Mouse (Mus musculus): ENCODE measurements around the gene 9130213A22Rik. TPM values are rescaled to one million over a fixed set of nuclear protein-coding genes. Genes with fewer than 3 reads are reported as not detected.
A peak's percentile ranks its signal among the peaks of the same experiment; 100 is the strongest.

Gene 9130213A22Rik
- polyA plus RNA-seq, 1 experiment from 2014 or later, result 0.13 TPM

DNA sequence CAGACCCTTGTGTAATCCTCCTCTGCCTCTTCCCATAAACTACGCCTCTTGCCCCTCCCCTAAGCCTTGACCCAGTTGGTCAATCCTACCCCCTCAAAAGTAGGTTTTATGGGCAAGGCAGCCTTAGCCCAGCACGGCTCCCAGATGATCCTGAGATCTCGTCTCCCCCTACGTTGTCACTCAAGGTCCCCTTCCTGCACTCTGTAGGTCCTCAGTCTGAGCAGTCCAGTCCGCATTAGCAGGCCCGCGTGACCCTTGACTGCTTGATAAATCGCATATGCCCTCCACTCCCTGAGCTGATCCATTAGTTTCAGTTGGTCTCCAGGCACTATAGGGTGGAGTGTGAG is 12.2 kb upstream of the 9130213A22Rik start:
- Histone ChIP-seq H3K4me3 (peak overlapping the region; percentile 43), H3K9me3 (no peaks in the 10 kb centered on the region), H3K4me2 (peak overlapping the region; percentile 58), H3K27ac (no peak overlapping the region; the same call in 1 of the 2 replicates), H3K4me1 (replicated peaks) (peaks cover 13% of the 10 kb centered on the region), H3K9ac (peak overlapping the region; percentile 64), H3K27me3 (peaks cover 34% of the 10 kb centered on the region), H3K36me3 (no peaks in the 10 kb centered on the region)
- WGBS, result 28% methylated on average over 8 of the region's 8 CpGs
- 0 out of 2 replicates have a peak, but pooled peaks have one; percentile 15 for ATAC-seq (ENCODE audit: low FRiP score)

DNA sequence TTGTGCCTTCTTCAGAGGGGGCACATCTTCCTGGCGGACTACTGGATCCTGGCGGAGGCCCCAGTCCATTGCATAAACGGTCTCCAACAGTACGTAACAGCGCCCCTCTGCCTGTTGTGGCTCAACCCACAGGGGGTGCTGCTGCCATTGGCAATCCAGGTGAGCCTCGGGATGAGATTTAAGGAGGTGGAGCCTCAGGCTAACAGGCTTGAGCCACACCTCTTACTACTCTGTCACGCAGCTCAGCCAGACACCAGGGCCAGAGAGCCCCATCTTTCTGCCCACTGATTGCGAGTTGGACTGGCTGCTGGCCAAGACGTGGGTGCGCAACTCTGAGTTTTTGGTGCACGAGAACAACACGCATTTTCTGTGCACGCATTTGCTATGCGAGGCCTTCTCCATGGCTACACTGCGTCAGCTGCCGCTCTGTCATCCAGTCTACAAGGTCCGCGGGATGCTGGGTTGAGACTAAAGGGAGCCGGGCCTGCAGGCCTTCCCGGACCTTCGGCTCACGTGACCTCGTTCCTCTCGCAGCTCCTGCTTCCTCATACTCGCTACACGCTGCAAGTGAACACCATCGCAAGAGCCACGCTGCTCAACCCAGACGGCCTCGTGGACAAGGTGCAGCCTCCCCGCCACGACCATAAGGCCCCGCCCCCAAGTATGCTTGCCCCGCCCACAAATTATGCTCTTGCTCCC is 11.7 kb upstream of the 9130213A22Rik start:
- no peaks in the 10 kb centered on the region for H3K36me3 ChIP-seq
- no peak overlapping the region; the same call in 1 of the 2 replicates for H3K27ac ChIP-seq
- ATAC-seq (ENCODE audit: low FRiP score), result peak; percentile 78
- no peaks in the 10 kb centered on the region for H3K9me3 ChIP-seq
- WGBS, result 2% methylated on average over 34 of the region's 34 CpGs
- peak overlapping the region; percentile 58 for H3K4me2 ChIP-seq
- H3K27me3 ChIP-seq, result peaks cover 37% of the 10 kb centered on the region
- H3K4me1 ChIP-seq (replicated peaks), result peaks cover 13% of the 10 kb centered on the region
- H3K4me3 ChIP-seq, result peak overlapping the region; percentile 43
- peak overlapping the region; percentile 64 for H3K9ac ChIP-seq

DNA sequence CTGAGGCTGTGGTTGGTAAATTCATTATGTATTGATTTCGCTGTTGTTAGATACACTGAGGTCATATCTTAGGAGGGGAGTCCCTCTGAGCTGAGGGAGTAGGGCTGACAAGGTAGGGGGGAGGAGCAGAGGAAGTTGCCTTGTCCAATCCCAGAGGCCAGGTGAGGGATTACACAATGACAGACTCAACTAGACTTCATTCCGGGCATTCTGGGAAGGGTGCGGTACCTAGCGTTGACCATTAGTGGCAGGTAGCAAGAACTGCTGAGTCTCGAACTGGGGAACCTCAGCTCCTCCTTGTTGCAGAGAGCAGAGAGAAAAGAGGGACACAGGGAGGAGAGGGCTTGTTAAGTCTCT is 11.2 kb upstream of the 9130213A22Rik start:
- Histone ChIP-seq H3K9me3 (no peaks in the 10 kb centered on the region), H3K27ac (no peak overlapping the region), H3K36me3 (no peaks in the 10 kb centered on the region), H3K4me3 (peak overlapping the region; percentile 43), H3K27me3 (peaks cover 40% of the 10 kb centered on the region), H3K9ac (peak overlapping the region; percentile 64; the same call in 1 of the 2 replicates), H3K4me2 (peak overlapping the region; percentile 58), H3K4me1 (replicated peaks) (peaks cover 13% of the 10 kb centered on the region)
- WGBS, result 19% methylated on average over 5 of the region's 5 CpGs
- ATAC-seq (ENCODE audit: low FRiP score), result no peak; the same call in 1 of the 2 replicates

DNA sequence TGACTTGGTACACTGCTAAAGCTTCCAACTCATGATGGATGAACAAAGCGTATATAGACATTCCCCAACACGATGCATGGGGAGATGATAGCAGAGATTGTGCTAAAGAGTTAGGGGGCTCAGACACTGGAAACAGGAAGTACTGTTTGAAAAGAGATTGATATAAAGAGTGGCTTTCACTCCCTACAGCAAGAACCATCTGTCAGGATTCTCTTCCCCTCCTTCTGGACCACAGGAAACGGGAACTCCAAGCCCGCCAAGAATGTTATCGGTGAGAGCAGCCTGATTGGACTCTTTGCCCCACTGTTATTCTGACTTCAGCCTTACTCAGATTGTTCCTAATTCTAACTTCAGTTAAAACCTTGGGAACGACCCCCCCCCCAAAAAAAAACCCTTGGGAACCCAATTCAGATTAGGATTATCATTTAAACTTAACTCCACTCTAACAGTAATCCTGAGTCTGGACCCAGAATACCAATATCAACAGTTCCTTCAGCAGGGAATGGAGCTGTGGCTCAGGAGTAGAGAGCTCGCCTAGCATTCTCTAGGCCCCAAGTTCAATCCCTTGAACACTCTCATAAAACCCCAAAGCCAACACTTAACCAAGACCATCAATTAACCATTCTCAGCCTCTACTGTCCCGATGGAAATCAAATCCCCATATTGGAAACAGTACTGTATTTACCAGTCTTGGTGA is 6.2 kb upstream of the 9130213A22Rik start:
- Histone ChIP-seq H3K9ac (no peak overlapping the region), H3K4me2 (no peak overlapping the region), H3K9me3 (no peaks in the 10 kb centered on the region), H3K27ac (no peak overlapping the region), H3K4me1 (replicated peaks) (peaks cover 17% of the 10 kb centered on the region), H3K4me3 (no peak overlapping the region), H3K27me3 (peaks cover 49% of the 10 kb centered on the region), H3K36me3 (no peaks in the 10 kb centered on the region)
- WGBS, result 76% methylated on average over 8 of the region's 8 CpGs
- no peak for ATAC-seq (ENCODE audit: low FRiP score)

DNA sequence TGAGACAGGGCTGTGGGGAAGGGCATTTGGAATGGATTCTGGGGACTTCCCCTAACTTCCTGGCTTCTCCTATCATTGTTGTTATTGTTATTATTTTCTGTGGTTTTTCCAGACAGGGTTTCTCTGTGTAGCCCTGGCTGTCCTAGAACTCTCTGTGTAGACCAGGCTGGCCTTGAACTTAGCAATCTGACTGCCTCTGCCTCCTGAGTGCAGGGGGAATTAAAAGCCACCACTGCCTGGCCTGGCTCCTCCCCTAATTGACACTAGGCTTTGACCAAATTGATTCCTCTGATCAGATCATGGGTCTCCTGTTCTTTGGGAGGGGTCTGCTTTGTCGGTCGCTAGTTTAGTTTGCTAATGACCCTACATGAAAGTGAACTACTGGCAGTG is 4.3 kb upstream of the 9130213A22Rik start:
- Histone ChIP-seq H3K27ac (no peak overlapping the region), H3K36me3 (no peaks in the 10 kb centered on the region), H3K9ac (peak overlapping the region; percentile 70; the same call in 1 of the 2 replicates), H3K4me2 (peak overlapping the region; percentile 73), H3K27me3 (peaks cover 33% of the 10 kb centered on the region), H3K4me3 (peak overlapping the region; percentile 51), H3K9me3 (no peaks in the 10 kb centered on the region), H3K4me1 (replicated peaks) (peaks cover 26% of the 10 kb centered on the region)
- no peak for ATAC-seq (ENCODE audit: low FRiP score)
- WGBS, result 59% methylated on average over 2 of the region's 2 CpGs

DNA sequence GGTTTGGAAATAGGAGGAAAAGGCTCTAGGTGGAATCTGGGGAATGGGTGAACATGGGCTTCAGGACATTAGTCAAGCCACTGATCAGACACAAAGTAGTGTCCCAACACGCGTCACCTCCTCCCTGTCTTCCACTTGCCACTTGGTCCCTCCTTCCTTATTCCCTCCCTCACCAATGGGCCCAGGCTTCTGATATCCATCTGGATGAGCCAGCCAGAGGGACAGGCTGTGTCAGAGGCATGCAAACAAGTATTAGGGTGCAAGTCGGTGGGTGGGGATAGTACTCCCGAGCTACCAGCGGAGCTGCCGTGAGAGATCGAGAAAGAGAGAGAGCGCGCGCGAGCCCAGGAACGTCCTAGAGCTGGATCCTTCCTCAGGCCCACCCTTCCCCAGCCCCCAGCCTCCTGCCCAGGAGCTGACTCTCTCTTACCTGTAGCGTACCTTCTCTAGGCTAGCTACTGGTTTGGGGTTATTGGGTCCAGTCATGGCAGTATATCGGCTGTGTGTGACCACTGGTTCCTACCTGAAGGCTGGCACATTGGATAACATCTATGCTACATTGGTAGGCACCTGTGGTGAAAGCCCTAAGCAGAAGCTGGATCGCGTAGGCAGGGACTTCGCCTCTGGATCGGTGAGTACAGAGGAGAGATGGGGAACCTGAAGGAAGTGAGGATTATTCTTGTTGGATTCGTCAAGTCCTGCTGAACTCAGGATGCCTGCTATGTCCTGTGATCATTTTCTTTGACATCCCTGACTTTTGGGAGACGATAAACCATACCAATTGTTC is 3.7 kb upstream of the 9130213A22Rik start:
- 0 out of 2 replicates have a peak overlapping the region, but pooled peaks have one; percentile 40 for H3K27ac ChIP-seq
- no peaks in the 10 kb centered on the region for H3K9me3 ChIP-seq
- ATAC-seq (ENCODE audit: low FRiP score), result no peak
- WGBS, result 13% methylated on average over 20 of the region's 20 CpGs
- H3K4me3 ChIP-seq, result peak overlapping the region; percentile 51
- peaks cover 35% of the 10 kb centered on the region for H3K27me3 ChIP-seq
- H3K9ac ChIP-seq, result peak overlapping the region; percentile 70
- no peaks in the 10 kb centered on the region for H3K36me3 ChIP-seq
- H3K4me1 ChIP-seq (replicated peaks), result peaks cover 31% of the 10 kb centered on the region
- peak overlapping the region; percentile 73 for H3K4me2 ChIP-seq

DNA sequence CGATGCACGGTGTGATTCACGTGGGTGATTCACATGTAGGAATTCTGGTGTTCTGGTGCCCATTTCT is 3.3 kb upstream of the 9130213A22Rik start, which contains the start of gene Aloxe3:
TSS of gene Aloxe3 (plus strand) at position 45 of the 67 bp plus-strand sequence.
- ATAC-seq (ENCODE audit: low FRiP score), result no peak
- H3K9me3 ChIP-seq, result no peaks in the 10 kb centered on the region
- no peaks in the 10 kb centered on the region for H3K36me3 ChIP-seq
- H3K4me3 ChIP-seq, result peak within 1 kb of the TSS; percentile 51
- peak within 1 kb of the TSS; percentile 73 for H3K4me2 ChIP-seq
- peak within 1 kb of the TSS; percentile 70 for H3K9ac ChIP-seq
- peaks cover 36% of the 10 kb centered on the region for H3K4me1 ChIP-seq (replicated peaks)
- WGBS, result 0% methylated on average over 3 of the region's 3 CpGs
- H3K27ac ChIP-seq, result peak within 1 kb of the TSS; percentile 63
- H3K27me3 ChIP-seq, result peaks cover 40% of the 10 kb centered on the region

DNA sequence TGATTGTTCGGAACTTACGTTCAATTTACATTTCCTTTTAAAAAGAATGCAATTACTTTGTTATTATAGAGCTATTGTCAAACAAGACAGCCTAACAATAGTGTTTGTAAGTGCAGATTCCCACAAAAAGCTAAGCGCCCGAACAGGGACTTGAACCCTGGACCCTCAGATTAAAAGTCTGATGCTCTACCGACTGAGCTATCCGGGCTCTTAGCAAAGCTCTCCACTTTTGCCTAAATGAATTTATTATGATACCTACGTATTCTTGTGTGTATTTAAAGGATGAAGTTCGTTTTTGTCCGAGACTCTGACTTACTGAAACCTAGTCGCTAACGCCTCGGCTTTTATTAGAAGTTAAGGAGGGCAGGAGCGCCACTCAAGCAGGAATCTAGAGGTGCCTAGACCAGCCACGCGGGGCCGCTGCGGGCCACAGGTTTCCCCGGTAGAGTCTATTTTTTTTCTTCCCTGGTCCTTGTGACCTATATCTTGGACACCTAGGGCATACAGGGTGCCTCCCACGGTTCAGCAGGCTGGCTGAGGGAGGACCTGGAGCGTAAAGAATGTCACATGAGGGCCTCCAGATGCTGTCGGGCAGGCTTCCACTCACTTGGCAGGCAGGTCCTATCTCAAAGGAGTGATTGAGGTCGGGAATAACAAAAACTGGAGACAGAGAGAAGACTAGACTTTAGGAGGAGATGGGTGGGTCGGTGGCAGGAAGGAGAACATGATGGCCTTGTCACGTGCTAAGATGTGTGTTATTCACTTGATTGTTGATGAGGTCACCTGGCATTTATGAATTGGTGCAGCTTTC is 2.9 kb upstream of the 9130213A22Rik start:
- H3K36me3 ChIP-seq, result no peaks in the 10 kb centered on the region
- H3K27ac ChIP-seq, result peak overlapping the region; percentile 63
- under 1% methylated on average over 24 of the region's 24 CpGs for WGBS
- H3K9me3 ChIP-seq, result no peaks in the 10 kb centered on the region
- peaks cover 44% of the 10 kb centered on the region for H3K27me3 ChIP-seq
- peak; percentile 22 for ATAC-seq (ENCODE audit: low FRiP score)
- H3K9ac ChIP-seq, result peak overlapping the region; percentile 70
- H3K4me3 ChIP-seq, result peak overlapping the region; percentile 51
- peak overlapping the region; percentile 73 for H3K4me2 ChIP-seq
- peaks cover 40% of the 10 kb centered on the region for H3K4me1 ChIP-seq (replicated peaks)

DNA sequence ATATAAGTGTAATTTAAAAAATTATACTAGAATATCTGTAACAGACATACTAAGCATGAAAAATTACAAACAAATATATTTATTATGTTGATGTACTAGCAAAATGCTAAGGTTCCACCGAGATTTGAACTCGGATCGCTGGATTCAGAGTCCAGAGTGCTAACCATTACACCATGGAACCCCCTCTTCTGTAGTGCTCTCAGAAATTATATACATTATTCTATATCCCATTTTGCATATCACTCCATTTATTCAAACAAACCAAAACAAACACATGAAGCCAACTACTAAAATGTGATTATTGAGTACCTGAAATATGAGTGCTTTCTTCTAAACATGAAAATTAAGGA is 2.1 kb upstream of the 9130213A22Rik start:
- Histone ChIP-seq H3K4me1 (replicated peaks) (peaks cover 46% of the 10 kb centered on the region), H3K9me3 (no peaks in the 10 kb centered on the region), H3K9ac (no peak overlapping the region), H3K27ac (no peak overlapping the region), H3K36me3 (no peaks in the 10 kb centered on the region), H3K27me3 (peaks cover 45% of the 10 kb centered on the region), H3K4me2 (peak overlapping the region; percentile 97), H3K4me3 (peak overlapping the region; percentile 76)
- ATAC-seq (ENCODE audit: low FRiP score), result peak; percentile 67
- 0% methylated on average over 3 of the region's 3 CpGs for WGBS

DNA sequence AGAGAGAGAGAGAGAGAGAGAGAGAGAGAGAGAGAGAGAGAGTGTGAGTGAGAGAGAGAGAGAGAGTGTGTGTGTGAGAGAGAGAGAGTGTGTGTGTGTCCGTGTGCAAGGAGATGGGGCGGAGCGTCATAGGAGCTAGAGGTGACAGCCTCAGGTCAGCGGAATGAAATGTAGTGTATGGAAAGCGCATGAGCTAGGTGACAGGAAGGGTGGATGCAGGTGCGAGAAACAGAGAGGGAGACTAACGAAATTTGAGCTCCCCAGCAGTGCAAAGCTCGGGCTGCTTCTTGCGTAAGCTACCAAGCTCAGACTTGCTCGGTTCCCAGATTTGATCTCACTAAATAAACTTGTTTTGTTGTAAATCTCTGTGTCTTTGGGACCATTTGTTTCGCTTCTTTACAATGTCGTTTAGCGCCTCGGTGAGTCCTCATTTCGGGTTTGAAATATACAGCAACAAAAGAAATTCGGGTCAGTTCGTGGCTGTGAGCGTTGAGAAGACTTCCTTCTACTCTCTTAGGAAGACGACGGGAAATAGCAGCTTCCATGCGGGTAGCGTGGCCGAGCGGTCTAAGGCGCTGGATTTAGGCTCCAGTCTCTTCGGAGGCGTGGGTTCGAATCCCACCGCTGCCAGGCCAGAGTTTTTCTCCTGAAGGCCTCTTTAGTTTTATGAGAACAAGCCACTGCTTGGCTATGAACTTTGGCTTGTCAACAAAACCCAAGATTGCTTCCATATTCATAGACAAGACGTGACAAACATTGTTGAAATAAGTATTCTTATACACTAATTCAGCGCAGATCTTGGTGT is 1.5 kb upstream of the 9130213A22Rik start:
- peak overlapping the region; percentile 76 for H3K4me3 ChIP-seq
- WGBS, result under 1% methylated on average over 31 of the region's 31 CpGs
- peak; percentile 69 for ATAC-seq (ENCODE audit: low FRiP score)
- H3K9me3 ChIP-seq, result no peaks in the 10 kb centered on the region
- peak overlapping the region; percentile 97 for H3K4me2 ChIP-seq
- H3K27ac ChIP-seq, result peak overlapping the region; percentile 78
- no peaks in the 10 kb centered on the region for H3K36me3 ChIP-seq
- peaks cover 43% of the 10 kb centered on the region for H3K27me3 ChIP-seq
- H3K9ac ChIP-seq, result peak overlapping the region; percentile 65
- peaks cover 52% of the 10 kb centered on the region for H3K4me1 ChIP-seq (replicated peaks)

DNA sequence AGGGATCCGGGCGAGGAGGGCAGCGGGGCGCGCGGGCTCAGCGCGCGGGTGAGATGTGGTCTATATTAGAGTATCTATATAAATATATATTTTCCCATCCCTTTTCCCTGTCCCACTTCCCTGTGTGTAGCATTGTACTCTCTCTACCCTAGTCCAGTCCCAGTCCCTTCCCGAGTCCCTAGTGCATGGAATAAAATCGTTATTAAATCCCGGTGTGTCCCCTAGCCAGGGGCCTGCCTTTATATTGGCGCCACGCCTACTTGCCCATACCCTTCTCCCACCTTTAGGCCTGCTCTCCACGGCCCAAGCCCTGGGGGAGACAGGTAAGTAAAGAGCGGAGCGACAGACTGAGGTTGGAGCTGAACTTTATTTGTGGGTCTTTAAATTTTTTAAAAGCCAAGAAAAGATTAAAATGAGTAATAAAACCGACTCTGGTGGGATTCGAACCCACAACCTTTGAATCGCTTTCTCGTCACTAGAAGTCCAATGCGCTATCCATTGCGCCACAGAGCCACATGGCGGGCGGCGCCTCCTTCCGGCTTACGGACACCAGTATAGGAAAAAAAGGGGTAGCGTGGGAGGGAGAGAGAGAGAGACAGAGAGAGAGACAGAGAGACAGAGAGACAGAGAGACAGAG is 785 bp upstream of the 9130213A22Rik start:
- Histone ChIP-seq H3K27ac (peak overlapping the region; percentile 66), H3K4me3 (peak overlapping the region; percentile 76), H3K4me2 (peak overlapping the region; percentile 97), H3K36me3 (no peaks in the 10 kb centered on the region), H3K9me3 (no peaks in the 10 kb centered on the region), H3K4me1 (replicated peaks) (peaks cover 56% of the 10 kb centered on the region), H3K27me3 (peaks cover 38% of the 10 kb centered on the region), H3K9ac (peak overlapping the region; percentile 80)
- WGBS, result under 1% methylated on average over 29 of the region's 29 CpGs
- ATAC-seq (ENCODE audit: low FRiP score), result peak; percentile 7; the same call in 1 of the 2 replicates

Data from hindbrain, embryonic 13.5 days (tissue).